ENCODE assay signal across 19 mouse cellular contexts in the genomic region with DNA sequence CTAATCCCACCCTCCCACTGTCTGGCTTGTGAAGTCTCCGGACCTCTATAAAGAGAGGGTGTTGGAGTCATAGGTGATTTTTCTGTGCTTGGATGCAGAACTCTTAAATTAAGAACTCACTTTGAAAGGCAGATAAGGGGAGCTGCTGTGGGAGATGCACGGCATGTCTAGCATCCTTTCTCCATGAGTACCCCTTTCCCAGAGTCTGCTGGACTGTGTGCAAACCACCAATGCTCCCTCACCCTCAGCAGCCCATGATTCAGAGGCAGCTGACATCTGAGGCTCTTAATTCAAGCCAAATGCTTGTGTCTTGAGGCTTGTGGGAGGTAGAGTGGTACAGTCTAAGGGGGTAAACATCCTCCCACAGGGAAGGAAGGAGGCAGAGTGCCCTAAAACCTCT. TPM values are rescaled to one million over a fixed set of nuclear protein-coding genes. Genes with fewer than 3 reads are reported as not detected.
DNase-seq lines count a peak whose midpoint lies in the region; ATAC-seq and TF ChIP-seq lines count a peak whose summit lies in the region.
"Had no signal": no experiment of that assay in that cellular context is flagged by ENCODE, and none has a peak within 500 bp of the region (broad histone marks: within the 10 kb centered on the region; RNA-seq: fewer than 3 reads in every experiment).

No protein-coding gene starts in this region.

- H3K27ac ChIP-seq in midbrain, embryonic 11.5 days (ENCODE audit: low read depth, low read length) = no peak overlapping the region
- no peak overlapping the region for H3K27ac ChIP-seq in midbrain, embryonic 16.5 days (ENCODE audit: low read length)
- peak overlapping the region; percentile 21; the same call in 1 of the 2 replicates for H3K27ac ChIP-seq in embryonic facial prominence, embryonic 10.5 days (replicated peaks)
- no peak overlapping the region for H3K27ac ChIP-seq in hindbrain, embryonic 16.5 days (ENCODE audit: low read depth, low read length)
- H3K27ac ChIP-seq: heart, embryonic 13.5 days; hindbrain, embryonic 15.5 days; liver, embryonic 13.5 days; lung, embryonic 15.5 days had no signal

- ATAC-seq in midbrain, embryonic 11.5 days (ENCODE audit: low FRiP score) = no peak
- ATAC-seq in midbrain, embryonic 16.5 days = no peak
- ATAC-seq in hindbrain, embryonic 16.5 days = no peak
- no peak for ATAC-seq in CD4-positive, CD25-positive, alpha-beta regulatory T cell, adult 4 months
- ATAC-seq: forebrain, postnatal 0 days had no signal

- no peaks in the 10 kb centered on the region for H3K36me3 ChIP-seq in midbrain, embryonic 11.5 days (ENCODE audit: control insufficient read depth, insufficient read depth, low read length)
- H3K36me3 ChIP-seq in midbrain, embryonic 16.5 days (ENCODE audit: control insufficient read depth, insufficient read depth, low read length) = no peaks in the 10 kb centered on the region
- no peaks in the 10 kb centered on the region for H3K36me3 ChIP-seq in embryonic facial prominence, embryonic 10.5 days (replicated peaks)
- H3K36me3 ChIP-seq in myocyte (ENCODE audit: control insufficient read depth, insufficient read depth) = no peaks in the 10 kb centered on the region
- no peaks in the 10 kb centered on the region for H3K36me3 ChIP-seq in hindbrain, embryonic 16.5 days (ENCODE audit: control insufficient read depth, insufficient read depth, low read length)
- H3K36me3 ChIP-seq: G1E; heart, embryonic 13.5 days; hindbrain, embryonic 15.5 days; liver, embryonic 13.5 days; lung, embryonic 15.5 days had no signal

- no peak overlapping the region for H3K4me3 ChIP-seq in midbrain, embryonic 11.5 days (ENCODE audit: low read depth, low read length)
- H3K4me3 ChIP-seq in midbrain, embryonic 16.5 days (ENCODE audit: low read depth, low read length) = no peak overlapping the region
- no peak overlapping the region for H3K4me3 ChIP-seq in embryonic facial prominence, embryonic 10.5 days
- no peak overlapping the region for H3K4me3 ChIP-seq in myocyte
- H3K4me3 ChIP-seq in hindbrain, embryonic 16.5 days (ENCODE audit: low read length) = no peak overlapping the region
- H3K4me3 ChIP-seq: heart, embryonic 13.5 days; hindbrain, embryonic 15.5 days; liver, embryonic 13.5 days; lung, embryonic 15.5 days had no signal

- H3K9me3 ChIP-seq in midbrain, embryonic 11.5 days (ENCODE audit: control insufficient read depth, low read length) = no peaks in the 10 kb centered on the region
- H3K9me3 ChIP-seq in midbrain, embryonic 16.5 days (replicated peaks; ENCODE audit: control insufficient read depth, low read length, poor library complexity, severe bottlenecking) = no peaks in the 10 kb centered on the region
- H3K9me3 ChIP-seq in embryonic facial prominence, embryonic 10.5 days = no peaks in the 10 kb centered on the region
- H3K9me3 ChIP-seq in hindbrain, embryonic 16.5 days (ENCODE audit: control insufficient read depth, low read length) = no peaks in the 10 kb centered on the region
- H3K9me3 ChIP-seq: G1E; heart, embryonic 13.5 days; hindbrain, embryonic 15.5 days; liver, embryonic 13.5 days; lung, embryonic 15.5 days had no signal

- H3K27me3 ChIP-seq in midbrain, embryonic 11.5 days (ENCODE audit: control insufficient read depth, insufficient read depth, low read length) = no peaks in the 10 kb centered on the region
- H3K27me3 ChIP-seq in midbrain, embryonic 16.5 days (ENCODE audit: control insufficient read depth, insufficient read depth, low read depth, low read length) = no peaks in the 10 kb centered on the region
- no peaks in the 10 kb centered on the region for H3K27me3 ChIP-seq in embryonic facial prominence, embryonic 10.5 days (replicated peaks; ENCODE audit: low read depth, poor library complexity, severe bottlenecking)
- H3K27me3 ChIP-seq in myocyte (ENCODE audit: control insufficient read depth, insufficient read depth, insufficient read length) = no peaks in the 10 kb centered on the region
- H3K27me3 ChIP-seq in hindbrain, embryonic 16.5 days (replicated peaks; ENCODE audit: control insufficient read depth, insufficient read depth, low read length) = no peaks in the 10 kb centered on the region
- H3K27me3 ChIP-seq: heart, embryonic 13.5 days; hindbrain, embryonic 15.5 days; liver, embryonic 13.5 days; lung, embryonic 15.5 days had no signal

- peak; percentile 77 for DNase-seq in midbrain, embryonic 11.5 days (ENCODE audit: low spot score, missing footprints)
- DNase-seq in embryonic facial prominence, embryonic 10.5 days (ENCODE audit: low spot score) = no peak
- peak; percentile 97 for DNase-seq in fibroblast of lung, adult 2 months (ENCODE audit: low read depth)
- no peak for DNase-seq in spleen, postnatal 10 days (ENCODE audit: low spot score in 2 of 2)
- DNase-seq: cerebellum, adult 8-10 months; forebrain, postnatal 0 days; heart, adult 11 months; heart, postnatal 36 days; liver, embryonic 13.5 days; right cerebral cortex, postnatal 25 days; thymus, adult 2 months had no signal

- no peak for TF ChIP-seq POLR2A in myocyte (IDR thresholded peaks at IDR 0.05; ENCODE audit: insufficient read length, low read depth)

- H3K4me2 ChIP-seq in midbrain, embryonic 11.5 days = no peak overlapping the region
- H3K4me2 ChIP-seq in midbrain, embryonic 16.5 days (ENCODE audit: low read length) = no peak overlapping the region
- H3K4me2 ChIP-seq in myocyte (ENCODE audit: low read depth) = peak overlapping the region; percentile 30
- no peak overlapping the region for H3K4me2 ChIP-seq in hindbrain, embryonic 16.5 days (ENCODE audit: low read length)
- H3K4me2 ChIP-seq: heart, embryonic 13.5 days; hindbrain, embryonic 15.5 days; liver, embryonic 13.5 days; lung, embryonic 15.5 days had no signal

- 71% methylated on average over 2 of the region's 2 CpGs for WGBS in midbrain, embryonic 11.5 days
- WGBS in midbrain, embryonic 16.5 days = 62% methylated on average over 2 of the region's 2 CpGs
- WGBS in embryonic facial prominence, embryonic 10.5 days = 60% methylated on average over 2 of the region's 2 CpGs
- WGBS in hindbrain, embryonic 16.5 days = 68% methylated on average over 2 of the region's 2 CpGs

- no peak overlapping the region for H3ac ChIP-seq in myocyte (ENCODE audit: control insufficient read depth, insufficient read length)

- H3K4me1 ChIP-seq in midbrain, embryonic 11.5 days (ENCODE audit: control insufficient read depth, insufficient read depth, low read length) = peaks cover 16% of the 10 kb centered on the region
- H3K4me1 ChIP-seq in midbrain, embryonic 16.5 days (ENCODE audit: control insufficient read depth, insufficient read depth, low read length) = peaks cover 7% of the 10 kb centered on the region; the same call in 1 of the 2 replicates
- peaks cover 47% of the 10 kb centered on the region for H3K4me1 ChIP-seq in embryonic facial prominence, embryonic 10.5 days
- peaks cover 10% of the 10 kb centered on the region for H3K4me1 ChIP-seq in hindbrain, embryonic 16.5 days (ENCODE audit: control insufficient read depth, insufficient read depth, low read depth, low read length)

- no peak overlapping the region for H3K9ac ChIP-seq in midbrain, embryonic 11.5 days (ENCODE audit: low read length)
- no peak overlapping the region for H3K9ac ChIP-seq in midbrain, embryonic 16.5 days (ENCODE audit: low read depth, low read length)
- no peak overlapping the region for H3K9ac ChIP-seq in hindbrain, embryonic 16.5 days (ENCODE audit: low read depth, low read length)
- H3K9ac ChIP-seq: forebrain, postnatal 0 days; heart, embryonic 13.5 days; hindbrain, embryonic 15.5 days; liver, embryonic 13.5 days; lung, embryonic 15.5 days had no signal

- H3K79me2 ChIP-seq in myocyte (ENCODE audit: control insufficient read depth, insufficient read depth) = no peaks in the 10 kb centered on the region

TF ChIP-seq in myocyte, 11 proteins besides CTCF, POLR2A, EP300 and RAD21:
- TF ChIP-seq USF1 (IDR thresholded peaks at IDR 0.05; ENCODE audit: low read depth) = no peak
- TF ChIP-seq REST (IDR thresholded peaks at IDR 0.05; ENCODE audit: insufficient read depth, insufficient read length) = no peak
- TF ChIP-seq TCF12 (IDR thresholded peaks at IDR 0.05; ENCODE audit: insufficient read depth, poor library complexity, severe bottlenecking) = no peak
- no peak for TF ChIP-seq E2F4 (IDR thresholded peaks at IDR 0.05; ENCODE audit: insufficient read depth)
- TF ChIP-seq TCF3 (IDR thresholded peaks at IDR 0.05; ENCODE audit: insufficient read length, low read depth) = no peak
TF ChIP-seq in myocyte: peak in this region for 0.

RNA-seq across cellular contexts. Expression of gene Lrrc32, which starts 51.8 kb away (rescaled TPM):
- polyA plus RNA-seq in midbrain, embryonic 11.5 days (2014; fragmentation: Nextera tagmentation; extraction: Ambion mirVana) = 4.3 TPM in 2 replicates
- polyA plus RNA-seq in midbrain, embryonic 16.5 days (2015; fragmentation: Nextera tagmentation; extraction: Ambion mirVana) = 4.6 and 4.8 TPM in 2 replicates
- polyA plus RNA-seq in embryonic facial prominence, embryonic 10.5 days (2016; fragmentation: Nextera tagmentation; extraction: Ambion mirVana) = 3.6 and 3.7 TPM in 2 replicates
- 0.22 TPM for polyA plus RNA-seq in myocyte (2012; fragmentation: generic; extraction: Trizol)
- polyA plus RNA-seq in hindbrain, embryonic 16.5 days (2015; fragmentation: Nextera tagmentation; extraction: Ambion mirVana) = 4.1 and 7.5 TPM in 2 replicates
- polyA plus RNA-seq in CD4-positive, CD25-positive, alpha-beta regulatory T cell, adult 4 months (2017; shearing (Covaris generic)) = 10 to 100 TPM; 55.1 to 95.2 TPM
- polyA plus RNA-seq: G1E had no signal

Comparison
In these comparisons a context has a peak if more than half of its experiments do, and no peak if none do; other contexts are left out.
1. DNase-seq: peak in midbrain, embryonic 11.5 days (single experiment) and fibroblast of lung, adult 2 months (single experiment); none in embryonic facial prominence, embryonic 10.5 days (single experiment) and spleen, postnatal 10 days (0 of 2).